Mouse (Mus musculus) heart, postnatal 0 days (tissue): ENCODE results near the gene Il5ra. TPM values are rescaled to one million over a fixed set of nuclear protein-coding genes. Genes with fewer than 3 reads are reported as not detected.

ENCODE experiments used
- ATAC-seq: fragments of 200-750 bp; cut with Nextera tagmentation; 2 replicates; pipeline ENCODE4 v1.8.0; 2017; ENCODE audit warnings: low read depth, moderate number of reproducible peaks, moderate library complexity; ENCODE audit not compliant: insufficient read depth
- DNase-seq: peaks from one replicate; pipeline ENCODE4 v3.0.0-alpha.2; 2016; ENCODE audit warnings: low spot score
- H3K27ac ChIP-seq: fragments of 300-500 bp; sonication (generic); 2 replicates; pipeline ENCODE4 v1.5.1; 2014; ENCODE audit warnings: low read depth, mild to moderate bottlenecking
- H3K27me3 ChIP-seq: fragments of 300-500 bp; sonication (generic); 2 replicates; pipeline ENCODE4 v1.6.1; 2014; ENCODE audit warnings: low read length, mixed read lengths; ENCODE audit not compliant: control insufficient read depth, insufficient read depth
- H3K36me3 ChIP-seq: fragments of 300-500 bp; sonication (generic); replicated peaks from 2 replicates; pipeline ENCODE4 v1.6.1; 2014; ENCODE audit warnings: low read length, mixed read lengths; ENCODE audit not compliant: control insufficient read depth, insufficient read depth
- H3K4me1 ChIP-seq: fragments of 300-500 bp; sonication (generic); 2 replicates; pipeline ENCODE4 v1.6.1; 2014; ENCODE audit warnings: antibody characterized with exemption; ENCODE audit not compliant: control insufficient read depth, insufficient read depth
- H3K4me2 ChIP-seq: fragments of 300-500 bp; sonication (generic); 2 replicates; pipeline ENCODE4 v1.6.1; 2014; ENCODE audit warnings: low read depth, mild to moderate bottlenecking, low read length, moderate library complexity
- H3K4me3 ChIP-seq: fragments of 300-500 bp; sonication (generic); 2 replicates; pipeline ENCODE4 v1.5.1; 2014; ENCODE audit warnings: low read depth, low read length
- H3K9ac ChIP-seq: fragments of 300-500 bp; sonication (generic); replicated peaks from 2 replicates; pipeline ENCODE4 v1.6.1; 2014; ENCODE audit warnings: low read depth, low read length, mixed read lengths
- H3K9me3 ChIP-seq: fragments of 300-500 bp; sonication (generic); replicated peaks from 2 replicates; pipeline ENCODE4 v1.6.1; 2016; ENCODE audit warnings: low read length; ENCODE audit not compliant: control insufficient read depth
- CTCF ChIP-seq: IDR thresholded peaks from 2 replicates; pipeline ENCODE4 v1.5.1; 2016; ENCODE audit warnings: antibody characterized with exemption, control low read depth, low read depth
- EP300 ChIP-seq: IDR thresholded peaks from 2 replicates; pipeline ENCODE4 v1.6.1; 2016; ENCODE audit warnings: antibody characterized with exemption, low read depth
- WGBS: fragments of 180-500 bp; shearing (Covaris S2); extraction: QIAGEN DNeasy Blood & Tissue Kit; methylation state at CpG from one replicate; pipeline ENCODE4 v1.1.7; 2014; 5-methylcytosine and 5-hydroxymethylcytosine counted together
- polyA plus RNA-seq: library from polyadenylated mRNA; unstranded; fragments of >200 nt; fragmentation: Nextera tagmentation; extraction: Ambion mirVana; gene quantifications from 2 replicates; pipeline ENCODE4 v1.2.1, GENCODE M21; 2015
- total RNA-seq: library from RNA; depleted of rRNA; stranded (reverse); fragments of >200 nt; gene quantifications from 2 replicates; pipeline ENCODE4 v1.2.3, GENCODE M21; 2014; ENCODE audit warnings: low replicate concordance

Gene Il5ra
- total and polyA plus RNA-seq, 2 experiments from 2014 or later: not detected

- Histone ChIP-seq H3K27ac (no peak overlapping the region), H3K9me3 (no peaks in the 10 kb centered on the region), H3K4me1 (no peaks in the 10 kb centered on the region), H3K9ac (no peak overlapping the region), H3K4me2 (no peak overlapping the region), H3K4me3 (no peak overlapping the region), H3K27me3 (no peaks in the 10 kb centered on the region), H3K36me3 (peaks cover 63% of the 10 kb centered on the region)
- WGBS: 89% methylated on average over 8 of the region's 8 CpGs
- DNase-seq (no peak), ATAC-seq (no peak)
- TF ChIP-seq EP300 (no peak), CTCF (no peak)
Observed at GRCm38 (mm10) chr6:106791429-106791828, 42.6 kb upstream of the Il5ra start.

GRCm38 (mm10) chr6:106787138-106787537 is 38.3 kb upstream of the Il5ra start:
- TF ChIP-seq CTCF (no peak), EP300 (no peak)
- no peak overlapping the region for H3K27ac ChIP-seq
- H3K4me2 ChIP-seq: no peak overlapping the region
- H3K9me3 ChIP-seq: no peaks in the 10 kb centered on the region
- WGBS: 77% methylated on average over 3 of the region's 3 CpGs
- H3K4me1 ChIP-seq: no peaks in the 10 kb centered on the region
- H3K36me3 ChIP-seq: peaks cover 45% of the 10 kb centered on the region
- H3K9ac ChIP-seq: no peak overlapping the region
- H3K27me3 ChIP-seq: no peaks in the 10 kb centered on the region
- DNase-seq (no peak), ATAC-seq (no peak)
- no peak overlapping the region for H3K4me3 ChIP-seq

- no peak for TF ChIP-seq EP300
- no peak for TF ChIP-seq CTCF
- no peaks in the 10 kb centered on the region for H3K27me3 ChIP-seq
- H3K4me2 ChIP-seq: peak overlapping the region; percentile 91
- H3K4me1 ChIP-seq: peaks cover 10% of the 10 kb centered on the region
- peak overlapping the region; percentile 84 for H3K9ac ChIP-seq
- no peaks in the 10 kb centered on the region for H3K9me3 ChIP-seq
- 37% methylated on average over 4 of the region's 4 CpGs for WGBS
- peak overlapping the region; percentile 92 for H3K4me3 ChIP-seq
- peaks cover 24% of the 10 kb centered on the region for H3K36me3 ChIP-seq
- ATAC-seq: no peak
- no peak for DNase-seq
- no peak overlapping the region for H3K27ac ChIP-seq
Observed at GRCm38 (mm10) chr6:106770046-106770445, 21.2 kb upstream of the Il5ra start.

GRCm38 (mm10) chr6:106769290-106769866 is 20.5 kb upstream of the Il5ra start:
- TF ChIP-seq EP300 (no peak), CTCF (no peak)
- no peaks in the 10 kb centered on the region for H3K9me3 ChIP-seq
- ATAC-seq (peak; percentile 64), DNase-seq (no peak)
- peaks cover 10% of the 10 kb centered on the region for H3K4me1 ChIP-seq
- H3K27me3 ChIP-seq: no peaks in the 10 kb centered on the region
- peak overlapping the region; percentile 92 for H3K4me3 ChIP-seq
- H3K9ac ChIP-seq: peak overlapping the region; percentile 84
- H3K4me2 ChIP-seq: peak overlapping the region; percentile 91
- peak overlapping the region; percentile 67 for H3K27ac ChIP-seq
- H3K36me3 ChIP-seq: peaks cover 19% of the 10 kb centered on the region
- WGBS: 2% methylated on average over 33 of the region's 33 CpGs

- peaks cover 15% of the 10 kb centered on the region for H3K36me3 ChIP-seq
- H3K4me2 ChIP-seq: peak within 1 kb of the TSS; percentile 91
- 8% methylated on average over 35 of the region's 35 CpGs for WGBS
- TF ChIP-seq CTCF: no peak
- TF ChIP-seq EP300: no peak
- peak within 1 kb of the TSS; percentile 84 for H3K9ac ChIP-seq
- peak within 1 kb of the TSS; percentile 67 for H3K27ac ChIP-seq
- H3K9me3 ChIP-seq: no peaks in the 10 kb centered on the region
- DNase-seq (peak; percentile 96), ATAC-seq (peak; percentile 100)
- no peaks in the 10 kb centered on the region for H3K27me3 ChIP-seq
- H3K4me3 ChIP-seq: peak within 1 kb of the TSS; percentile 92
- H3K4me1 ChIP-seq: peaks cover 10% of the 10 kb centered on the region
Observed at GRCm38 (mm10) chr6:106768640-106769289, 19.9 kb upstream of the Il5ra start, which contains the start of gene Trnt1. TSS of gene Trnt1 (plus strand) at chr6:106769120.
